Mouse (Mus musculus) inflammation-experienced regulatory T-cells, adult 6 months (primary cell): ENCODE measurements around the gene Cd302. TPM values are rescaled to one million over a fixed set of nuclear protein-coding genes. Genes with fewer than 3 reads are reported as not detected.

ENCODE experiments used
- ATAC-seq: one replicate; pipeline ENCODE4 v1.8.0; 2017
- polyA plus RNA-seq, 3 experiments: library from polyadenylated mRNA; unstranded; fragments of 100-300 nt; shearing (Covaris generic); gene quantifications; one replicate each; pipeline ENCODE4 v1.2.1; 2017

The Cd302 gene
- polyA plus RNA-seq: 1 to 10 TPM; 3.7 to 5.9 (median 4.0) TPM

GRCm38 (mm10) chr2:60284467-60284821, at the start of gene Cd302:
Gene Cd302 (minus strand): TSS chr2:60284488.
- no peak for ATAC-seq

GRCm38 (mm10) chr2:60328641-60329040, 44.4 kb upstream of the Cd302 start:
- peak; percentile 25 for ATAC-seq

DNA sequence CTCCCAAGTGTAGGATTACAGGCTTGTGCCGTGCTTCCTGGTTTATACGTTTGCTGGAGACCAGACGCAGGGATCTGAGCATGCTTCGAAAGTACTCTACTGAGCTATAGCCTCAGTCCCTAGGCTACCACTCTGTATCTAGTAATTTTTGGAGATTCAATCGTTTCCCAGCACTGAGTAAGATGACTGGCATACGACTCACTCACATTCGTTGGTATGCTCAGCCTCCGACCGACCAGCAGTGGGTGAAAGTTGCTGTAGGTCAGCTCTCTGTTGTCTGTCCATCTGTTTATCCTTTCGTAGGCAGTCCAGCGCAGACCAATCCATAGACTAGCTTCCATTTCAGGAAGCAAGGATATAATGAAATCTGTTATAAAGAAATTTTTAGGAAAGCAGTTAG, 43.3 kb upstream of the Cd302 start:
- no peak for ATAC-seq

GRCm38 (mm10) chr2:60326948-60327347, 42.7 kb upstream of the Cd302 start:
- ATAC-seq: no peak

- ATAC-seq: peak; percentile 90
These were observed 39.1 kb upstream of the Cd302 start for GRCm38 (mm10) chr2:60323411-60323810.

DNA sequence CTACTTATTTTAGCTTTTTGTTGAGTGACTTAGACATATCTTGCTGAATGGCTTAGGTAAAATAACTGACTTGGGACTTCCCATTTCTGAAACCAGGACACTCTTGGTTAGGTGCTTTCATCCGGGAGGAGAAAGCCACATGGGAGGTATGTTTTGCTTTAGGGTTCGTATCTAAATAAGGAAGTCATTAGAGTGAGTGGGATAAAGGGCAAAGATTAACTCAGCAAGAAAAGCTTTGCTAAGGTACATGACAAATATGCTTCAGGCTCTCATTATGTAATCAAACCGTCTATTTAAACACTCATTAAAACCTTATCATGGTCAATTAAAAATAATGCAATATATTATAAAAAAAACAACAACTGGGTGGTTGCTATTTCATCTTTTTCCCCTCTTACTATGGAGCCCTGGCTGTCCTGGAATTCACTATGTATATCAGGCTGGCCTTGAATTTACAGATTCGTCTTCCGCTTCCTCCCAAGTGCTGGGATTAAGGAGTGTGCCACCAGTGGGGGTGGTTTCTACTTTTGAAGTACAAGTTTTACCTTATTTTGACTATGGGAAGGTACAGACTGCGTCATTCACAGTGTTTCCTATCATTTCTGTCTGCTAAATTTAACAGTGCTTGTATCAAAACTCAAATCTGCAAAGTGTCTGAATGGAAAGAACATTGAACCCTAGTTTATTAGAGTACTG, 37.9 kb upstream of the Cd302 start:
- ATAC-seq: no peak

- no peak for ATAC-seq
These were observed 19.5 kb upstream of the Cd302 start for GRCm38 (mm10) chr2:60303796-60304195.

DNA sequence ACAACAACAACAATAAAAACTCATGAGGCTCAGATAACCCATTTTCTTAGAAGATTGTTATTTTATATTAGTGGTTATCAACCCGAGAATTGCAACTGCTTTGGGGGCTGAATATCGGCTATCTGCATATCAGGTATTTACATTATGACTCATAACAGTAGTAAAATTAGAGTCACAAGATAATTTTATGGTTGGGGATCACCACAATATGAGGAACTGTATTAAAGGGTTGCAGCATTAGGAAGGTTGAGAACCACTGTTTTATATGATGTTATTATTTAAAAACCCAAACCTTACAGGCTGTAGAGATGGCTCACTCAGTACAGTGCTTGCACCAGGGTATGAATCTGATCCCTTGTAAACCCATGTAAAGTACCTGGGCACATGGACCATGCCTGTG, 15.0 kb upstream of the Cd302 start:
- peak; percentile 38 for ATAC-seq

DNA sequence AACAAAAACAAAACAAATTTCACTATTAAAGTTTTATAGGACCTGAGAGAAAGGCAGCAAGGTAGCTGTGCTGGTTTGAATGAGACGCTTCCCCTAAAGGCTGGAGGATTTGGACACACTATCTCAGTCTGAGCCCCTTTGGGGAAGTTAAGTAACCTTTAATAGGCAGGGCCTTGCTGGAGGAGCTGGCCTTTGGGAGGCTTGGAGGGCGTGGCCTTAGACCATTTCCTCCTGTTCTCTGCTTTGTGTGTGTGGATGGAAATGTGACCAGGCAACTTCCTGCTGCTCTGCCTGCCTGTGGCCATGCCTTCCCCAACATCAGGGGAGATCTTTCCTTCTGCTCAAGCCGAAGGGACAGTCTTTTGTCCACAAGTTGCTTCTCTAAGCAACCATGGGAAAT, 14.0 kb upstream of the Cd302 start:
- ATAC-seq: no peak

DNA sequence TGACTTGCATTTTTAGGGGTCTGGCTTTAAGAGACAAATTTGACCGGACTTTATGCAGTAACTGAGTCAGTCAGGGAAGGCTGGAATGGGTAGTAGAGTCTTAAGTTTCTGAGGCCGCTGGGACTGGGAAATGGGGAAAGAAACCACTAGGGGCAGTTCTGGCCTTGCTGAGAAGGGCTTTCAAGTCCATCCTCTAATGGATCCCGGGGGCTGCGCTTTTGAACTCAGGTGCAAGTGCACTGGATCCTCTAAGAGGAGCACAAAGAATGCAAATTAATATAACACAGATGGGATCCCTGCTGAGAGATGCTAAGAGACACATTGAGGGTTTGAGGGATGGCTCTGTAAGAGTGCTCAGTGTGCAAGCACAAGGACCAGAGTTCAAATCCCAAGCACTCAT, 7.1 kb upstream of the Cd302 start:
- no peak for ATAC-seq

DNA sequence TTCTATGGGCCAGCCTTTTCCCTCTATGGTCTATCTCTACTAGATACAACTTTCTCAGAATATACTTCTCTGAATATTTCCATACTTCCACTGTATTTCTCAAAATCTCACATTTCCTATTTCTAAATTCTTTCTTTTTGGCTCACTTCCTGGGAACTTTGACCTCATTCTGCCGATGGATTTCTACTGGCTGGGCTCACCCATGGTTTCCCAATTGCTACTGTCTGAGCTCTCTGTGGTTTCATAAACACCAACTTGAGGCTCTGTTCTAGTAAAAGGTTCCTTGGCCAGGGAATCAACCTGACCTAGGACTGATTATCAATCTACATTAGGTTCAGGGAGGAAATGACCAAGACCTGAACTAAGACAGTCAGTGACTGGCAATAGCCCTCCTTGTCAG, 5.2 kb upstream of the Cd302 start:
- no peak for ATAC-seq

DNA sequence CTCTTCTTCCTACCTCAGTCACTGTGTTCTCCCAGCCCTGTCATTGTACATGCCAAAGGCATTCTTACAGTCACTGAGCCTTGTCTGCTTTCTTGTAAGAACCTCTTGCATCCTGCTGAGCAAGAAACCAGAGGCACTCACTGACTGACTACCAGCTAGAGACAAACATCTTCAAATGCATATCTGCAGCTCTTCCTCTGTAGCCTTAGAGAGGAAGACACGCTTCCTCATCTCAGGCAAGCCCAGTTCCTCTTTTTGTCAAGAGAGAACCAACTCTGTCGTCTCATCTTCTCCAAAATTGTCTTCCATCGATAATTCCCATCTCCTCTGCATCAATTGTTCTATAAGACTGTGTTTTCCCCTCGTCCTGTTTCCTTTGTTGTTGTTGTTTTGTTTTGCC, 4.3 kb upstream of the Cd302 start:
- ATAC-seq: no peak

- no peak for ATAC-seq
These were observed 874 bp upstream of the Cd302 start for GRCm38 (mm10) chr2:60285107-60285617.

DNA sequence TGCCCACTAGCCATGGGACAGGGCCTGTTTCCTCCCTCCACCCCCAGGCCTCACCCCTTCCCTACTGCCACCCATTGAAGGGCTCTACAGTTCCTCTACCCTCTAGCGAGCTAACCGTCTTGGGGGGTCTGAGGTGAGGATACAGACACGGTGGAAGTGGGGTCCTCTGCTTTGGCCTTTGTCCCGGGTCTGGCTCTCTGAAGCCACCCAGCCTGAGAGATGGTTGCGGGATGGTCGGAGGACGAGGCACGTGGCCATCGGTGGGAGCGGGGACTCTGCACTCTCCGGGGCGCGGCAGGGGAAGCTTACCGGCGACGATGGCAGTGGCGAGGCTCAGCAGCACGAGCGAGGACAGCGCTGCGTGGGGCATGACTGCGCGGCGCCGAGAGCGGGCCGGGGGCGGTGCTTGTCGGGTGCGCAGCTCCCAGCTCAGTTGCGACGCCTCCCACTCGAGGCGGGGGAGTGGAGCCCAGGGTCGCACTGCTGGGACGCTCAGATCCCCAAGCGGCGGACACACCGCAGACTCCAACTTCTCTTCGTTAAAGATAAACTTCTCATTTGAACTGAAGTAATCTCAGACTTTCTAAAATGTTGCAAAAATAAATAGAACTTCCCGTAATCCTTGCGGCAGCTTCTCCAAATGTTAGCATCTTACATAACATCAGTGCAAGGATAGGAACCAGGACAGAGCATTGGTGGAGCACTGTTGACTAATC, 379 bp downstream of the Cd302 start:
- peak; percentile 41 for ATAC-seq

- no peak for ATAC-seq
These were observed 1.0 kb downstream of the Cd302 start for GRCm38 (mm10) chr2:60283208-60283750.

GRCm38 (mm10) chr2:60282625-60283024, 1.7 kb downstream of the Cd302 start:
- no peak for ATAC-seq

GRCm38 (mm10) chr2:60278627-60279026, 5.7 kb downstream of the Cd302 start:
- no peak for ATAC-seq

DNA sequence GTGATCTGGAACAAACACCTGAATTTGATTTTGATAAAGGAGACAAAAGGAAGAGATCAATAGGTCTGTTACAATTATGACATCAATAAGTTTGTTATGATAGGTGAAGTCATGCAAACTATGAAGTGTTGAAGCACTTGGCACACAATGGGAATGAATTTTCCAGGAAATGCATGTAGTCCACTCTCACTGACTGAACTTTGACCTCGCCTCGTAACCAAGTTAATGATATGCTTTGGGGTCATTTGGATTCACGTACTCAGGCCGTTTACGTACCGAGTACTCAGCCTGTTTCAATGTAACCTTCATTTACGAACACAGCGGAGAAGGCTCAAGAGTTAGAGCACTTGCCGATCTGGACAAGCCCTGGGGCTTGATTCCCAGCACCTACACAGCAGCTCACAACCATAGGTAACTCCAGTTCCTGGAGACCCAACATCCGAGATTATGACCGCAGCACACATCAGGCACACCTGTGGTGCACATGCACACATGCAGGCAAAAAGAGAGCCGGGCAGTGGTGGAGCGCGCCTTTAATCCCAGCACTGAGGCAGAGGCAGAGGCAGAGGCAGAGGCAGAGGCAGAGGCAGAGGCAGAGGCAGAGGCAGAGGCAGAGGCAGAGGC, 14.3 kb downstream of the Cd302 start:
- no peak for ATAC-seq

GRCm38 (mm10) chr2:60267567-60267966, 16.7 kb downstream of the Cd302 start:
- no peak for ATAC-seq

- ATAC-seq: no peak
These were observed 23.5 kb downstream of the Cd302 start for GRCm38 (mm10) chr2:60260621-60261350.

DNA sequence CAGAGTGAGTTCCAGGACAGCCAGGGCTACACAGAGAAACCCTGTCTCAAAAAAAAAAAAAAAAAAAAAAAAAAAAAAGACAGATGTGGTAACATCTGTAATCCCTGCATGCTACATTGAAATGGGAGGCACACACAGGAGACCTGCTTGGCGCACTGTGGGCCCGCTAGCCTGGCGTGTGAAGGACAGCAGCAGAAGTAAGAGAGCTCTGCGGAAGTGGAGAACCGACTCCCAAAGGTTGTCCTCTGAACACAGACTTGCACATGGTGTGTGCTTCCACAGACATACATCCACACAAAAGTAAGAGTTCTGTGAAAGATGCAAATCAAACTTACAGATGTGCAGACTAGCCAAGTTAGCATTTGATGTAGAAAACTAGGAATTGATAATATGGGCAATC, 25.1 kb downstream of the Cd302 start:
- no peak for ATAC-seq

DNA sequence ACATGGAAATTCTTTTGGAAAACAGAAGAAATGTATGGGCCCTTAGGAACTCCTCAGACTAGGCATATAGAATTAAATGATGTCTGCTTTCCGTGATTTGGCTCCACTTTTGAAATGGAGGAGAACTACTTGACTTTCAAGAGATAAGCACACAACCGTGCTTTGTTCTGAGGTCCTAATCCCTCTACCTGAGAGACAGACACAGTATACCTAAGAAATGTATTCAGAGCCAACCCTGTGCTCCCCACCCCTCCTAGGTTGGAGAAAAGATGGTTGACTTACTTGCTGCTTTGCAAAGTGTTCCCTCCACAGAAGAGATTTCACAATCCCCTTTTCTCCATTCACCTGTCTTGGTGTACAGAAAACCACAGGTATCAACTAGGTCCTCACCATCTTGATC, 27.5 kb downstream of the Cd302 start:
- no peak for ATAC-seq

DNA sequence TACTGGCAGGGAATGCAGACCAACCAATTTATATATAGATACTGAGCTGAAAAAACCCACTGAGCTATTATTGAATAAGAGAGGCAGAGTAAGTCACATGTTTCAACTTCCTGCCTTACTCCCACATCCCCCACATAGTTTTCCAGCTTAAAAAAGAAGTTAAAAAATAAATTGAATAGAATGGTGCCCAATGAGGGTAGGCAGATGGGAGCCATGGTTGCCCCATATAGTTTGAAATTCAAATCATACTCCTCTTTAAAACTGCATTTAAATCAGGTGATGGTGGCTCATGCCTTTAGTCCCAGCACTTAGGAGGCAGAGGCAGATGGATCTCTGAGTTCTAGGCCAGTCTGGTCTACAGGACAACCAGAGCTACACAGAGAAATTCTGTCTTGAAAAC, 30.8 kb downstream of the Cd302 start:
- ATAC-seq: no peak
